Mouse (Mus musculus) ES-CJ7 (cell line): ENCODE data around the gene Gm19668.
"Not testable (repeated sequence)": the region's sequence is repeated elsewhere in the genome, so short reads cannot be mapped to it uniquely, and the experiment has no call there.

Source experiments
- DNase-seq: peaks from one replicate; pipeline ENCODE4 v3.0.0; 2011; ENCODE audit warnings: low read depth, low spot score

Gene Gm19668

GRCm38 (mm10) chr10:77798921-77799508 is at the start of gene Gm19668:
Gene Gm19668, minus strand, starts transcription at chr10:77799133.
- no peak for DNase-seq

GRCm38 (mm10) chr10:77847538-77847937 is 48.6 kb upstream of the Gm19668 start:
- DNase-seq: no peak

DNA sequence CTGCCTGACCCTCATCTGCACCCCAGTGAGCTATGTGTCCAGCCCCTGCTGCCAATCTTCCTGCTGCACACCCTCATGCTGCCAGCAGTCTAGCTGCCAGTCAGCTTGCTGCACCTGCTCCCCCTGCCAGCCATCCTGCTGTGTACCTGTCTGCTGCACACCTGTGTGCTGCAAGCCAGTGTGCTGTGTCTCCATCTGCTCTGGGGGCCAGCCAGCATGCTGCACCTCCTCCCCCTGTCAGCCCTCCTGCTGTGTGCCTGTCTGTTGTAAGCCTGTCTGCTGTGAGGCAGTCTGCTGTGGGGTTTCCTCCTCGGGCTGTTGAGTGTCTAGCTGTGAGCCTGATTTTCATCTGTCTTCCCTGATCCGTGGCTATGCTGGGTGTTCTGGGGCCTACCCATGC is 48.0 kb upstream of the Gm19668 start:
- no peak for DNase-seq

DNA sequence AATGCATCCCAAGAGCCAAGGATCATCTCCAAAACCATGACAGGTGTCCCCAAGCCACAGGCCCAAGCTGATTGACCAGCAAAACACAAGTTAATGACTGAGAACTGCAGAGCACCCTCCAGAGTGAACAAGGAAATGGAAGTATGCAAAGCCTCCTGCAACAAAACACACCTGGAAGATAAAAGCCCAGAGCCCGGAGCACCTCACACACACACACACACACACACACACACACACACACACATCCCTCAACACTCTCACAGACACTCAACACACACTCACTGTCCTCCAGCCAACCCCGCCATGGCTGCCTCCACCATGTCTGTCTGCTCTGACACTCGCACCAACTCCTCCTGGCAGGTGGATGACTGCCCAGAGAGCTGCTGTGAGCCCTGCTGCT is 47.6 kb upstream of the Gm19668 start, which contains the start of gene Gm36176:
TSS of gene Gm36176 (plus strand) at position 301 of the 400 bp plus-strand sequence.
- no peak for DNase-seq

DNA sequence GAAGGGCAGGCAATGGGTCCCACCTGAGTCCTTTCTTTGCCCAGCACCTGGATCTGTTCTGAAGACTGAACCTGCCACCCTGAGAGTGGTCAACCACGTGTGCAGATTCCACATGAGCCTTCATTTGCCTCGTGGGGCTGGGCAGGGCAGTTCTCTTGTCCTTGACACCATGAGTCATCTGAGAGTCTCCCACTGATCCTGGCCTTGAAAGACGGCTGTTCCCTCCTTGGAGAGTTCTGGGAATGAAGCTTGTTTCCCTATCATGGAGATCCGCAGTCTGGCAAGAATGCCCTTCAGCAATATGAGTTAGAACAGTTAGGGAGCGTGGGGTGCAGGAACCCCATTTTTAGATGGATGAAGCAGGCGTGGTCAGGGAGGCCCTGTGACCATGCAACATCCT is 40.1 kb upstream of the Gm19668 start:
- no peak for DNase-seq

GRCm38 (mm10) chr10:77835647-77836046 is 36.7 kb upstream of the Gm19668 start, which contains the start of gene Krtap10-10:
Gene Krtap10-10, plus strand, starts transcription at chr10:77835947.
- DNase-seq: no peak

GRCm38 (mm10) chr10:77826951-77827350 is 28.0 kb upstream of the Gm19668 start, which contains the start of gene Krtap10-4:
Gene Krtap10-4, minus strand, starts transcription at chr10:77827095.
- DNase-seq: no peak

DNA sequence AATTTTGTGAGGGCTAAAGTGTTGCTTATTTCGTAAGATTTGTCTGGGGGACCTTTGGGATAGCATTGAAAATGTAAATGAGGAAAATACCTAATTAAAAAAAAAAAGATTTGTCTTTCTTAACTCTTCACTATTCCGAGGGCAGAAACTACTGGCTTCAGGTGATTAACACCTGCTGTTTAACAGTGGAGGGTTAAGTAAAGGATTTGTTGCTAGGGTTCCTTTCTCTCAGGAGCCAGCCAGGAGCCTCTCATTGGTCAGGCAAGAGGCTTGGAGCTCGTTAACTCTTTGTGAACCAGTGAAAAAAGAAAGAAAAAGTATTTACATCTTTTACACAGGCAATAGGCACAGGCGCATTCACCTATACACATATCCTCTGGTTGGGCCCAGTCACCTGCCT is 20.3 kb upstream of the Gm19668 start:
- no peak for DNase-seq

DNA sequence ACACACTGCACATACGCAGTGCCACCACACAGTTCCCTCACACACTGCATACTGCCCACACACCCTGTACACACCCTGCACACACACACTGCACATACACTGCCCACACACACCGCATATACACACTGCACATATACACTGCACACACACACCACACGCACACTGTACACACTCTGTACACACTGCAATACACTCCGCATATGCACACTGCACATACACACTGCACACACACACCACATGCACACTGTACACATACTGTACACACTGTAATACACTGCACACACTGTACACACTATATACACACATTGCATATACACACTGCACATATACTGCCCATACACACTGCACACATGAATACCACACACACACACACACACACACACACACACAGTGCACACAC is 19.6 kb upstream of the Gm19668 start:
- DNase-seq: no peak

GRCm38 (mm10) chr10:77815514-77815913 is 16.6 kb upstream of the Gm19668 start:
- peak; percentile 28 for DNase-seq

GRCm38 (mm10) chr10:77814382-77814781 is 15.4 kb upstream of the Gm19668 start, which contains the start of gene Gm2696:
Gene Gm2696, plus strand, starts transcription at chr10:77814682.
- no peak for DNase-seq

DNA sequence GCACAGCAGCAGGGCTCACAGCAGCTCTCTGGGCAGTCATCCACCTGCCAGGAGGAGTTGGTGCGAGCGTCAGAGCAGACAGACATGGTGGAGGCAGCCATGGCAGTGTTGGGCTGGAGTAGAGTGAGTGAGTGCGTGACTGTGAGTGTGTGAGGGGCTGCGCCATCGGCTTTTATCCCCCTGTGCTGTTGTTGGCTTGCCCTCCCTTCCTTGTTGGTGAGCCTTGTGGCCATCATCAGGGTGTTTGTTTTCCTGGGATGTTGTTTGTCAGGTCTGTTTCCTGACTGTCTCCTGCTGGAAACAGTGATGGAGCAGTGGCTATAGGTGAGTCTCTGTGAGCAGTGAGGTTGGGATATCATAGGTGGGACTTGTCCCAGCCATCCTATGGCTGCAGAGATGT is 12.8 kb upstream of the Gm19668 start, which contains the start of gene Gm9507:
TSS of gene Gm9507 (minus strand) at position 101 of the 400 bp plus-strand sequence.
- no peak for DNase-seq

- no peak for DNase-seq
Measured at GRCm38 (mm10) chr10:77804095-77804494, 5.2 kb upstream of the Gm19668 start.

- DNase-seq: not testable (repeated sequence)
Measured at GRCm38 (mm10) chr10:77798164-77798920, 591 bp downstream of the Gm19668 start.

DNA sequence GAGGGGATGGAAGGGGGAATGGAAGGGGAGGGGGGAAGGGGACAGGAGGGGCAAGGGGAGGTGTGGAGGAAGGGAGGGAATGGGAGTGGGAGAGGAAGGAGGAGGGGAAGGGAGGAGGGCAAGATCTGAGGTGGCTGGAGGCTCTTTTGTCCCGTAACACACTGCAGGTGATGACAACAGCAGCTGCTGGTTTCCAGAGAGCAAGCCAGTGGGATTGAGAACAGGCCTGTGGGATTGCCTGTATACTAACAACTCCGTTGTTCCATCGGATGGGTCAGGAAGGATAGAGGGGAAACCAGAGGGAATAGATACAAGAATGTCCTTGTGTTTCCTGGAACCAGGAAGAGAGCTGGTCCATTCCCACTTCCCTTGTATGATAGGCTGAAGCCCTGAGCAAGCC is 1.3 kb downstream of the Gm19668 start:
- no peak for DNase-seq

- no peak for DNase-seq
Measured at GRCm38 (mm10) chr10:77794976-77795375, 4.0 kb downstream of the Gm19668 start, which contains the start of gene Gm9639. Gene Gm9639, minus strand, starts transcription at chr10:77795076.

DNA sequence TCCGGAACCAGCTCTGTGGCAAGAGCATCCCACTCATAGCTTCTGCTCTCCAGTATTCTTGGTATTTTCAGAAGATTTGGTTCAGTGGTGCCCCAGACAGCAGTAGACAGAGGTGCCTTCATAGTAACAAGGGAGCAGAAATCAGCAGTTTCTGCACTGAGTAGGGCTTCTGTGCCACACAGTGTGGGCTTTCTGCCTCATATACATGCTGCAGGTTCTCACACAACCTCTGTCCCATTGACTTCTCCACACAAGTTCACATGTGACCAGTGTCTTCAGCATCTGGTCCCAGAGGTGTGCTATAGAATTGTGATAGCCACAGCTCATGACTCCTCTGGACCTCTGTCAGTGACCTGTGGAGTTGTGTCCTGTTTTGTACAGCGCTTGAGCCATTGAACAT is 10.3 kb downstream of the Gm19668 start:
- no peak for DNase-seq

DNA sequence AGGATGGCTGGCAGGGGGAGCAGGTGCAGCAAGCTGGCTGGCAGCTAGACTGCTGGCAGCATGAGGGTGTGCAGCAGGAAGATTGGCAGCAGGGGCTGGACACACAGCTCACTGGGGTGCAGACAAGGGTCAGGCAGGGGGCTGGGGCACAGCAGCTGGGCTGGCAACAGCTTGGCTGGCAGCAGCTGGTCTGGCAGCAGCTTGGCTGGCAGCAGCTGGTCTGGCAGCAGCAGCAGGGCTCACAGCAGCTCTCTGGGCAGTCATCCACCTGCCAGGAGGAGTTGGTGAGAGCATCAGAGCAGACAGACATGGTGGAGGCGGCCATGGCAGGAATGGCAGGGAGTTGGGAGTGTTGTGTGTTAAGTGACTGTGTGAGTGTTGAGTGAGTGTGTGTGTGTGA is 11.1 kb downstream of the Gm19668 start, which contains the start of gene Gm7137:
TSS of gene Gm7137 (minus strand) at position 325 of the 400 bp plus-strand sequence.
- DNase-seq: not testable (repeated sequence)

- not testable (repeated sequence) for DNase-seq
Measured at GRCm38 (mm10) chr10:77783396-77783795, 15.5 kb downstream of the Gm19668 start.

DNA sequence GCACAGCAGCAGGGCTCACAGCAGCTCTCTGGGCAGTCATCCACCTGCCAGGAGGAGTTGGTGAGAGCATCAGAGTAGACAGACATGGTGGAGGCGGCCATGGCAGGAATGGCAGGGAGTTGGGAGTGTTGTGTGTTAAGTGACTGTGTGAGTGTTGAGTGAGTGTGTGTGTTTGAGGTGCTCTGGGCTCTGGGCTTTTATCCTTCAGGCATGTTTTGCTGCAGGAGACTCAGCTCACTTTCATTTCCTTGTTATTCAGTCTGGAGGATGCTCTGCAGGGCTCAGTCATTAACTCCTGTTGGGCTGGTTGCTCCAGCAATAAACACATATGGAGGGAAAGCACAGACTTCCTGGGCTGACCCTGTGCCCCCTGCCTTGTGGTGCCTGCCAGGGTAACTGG is 16.5 kb downstream of the Gm19668 start, which contains the start of gene Gm3250:
TSS of gene Gm3250 (minus strand) at position 101 of the 400 bp plus-strand sequence.
- not testable (repeated sequence) for DNase-seq

DNA sequence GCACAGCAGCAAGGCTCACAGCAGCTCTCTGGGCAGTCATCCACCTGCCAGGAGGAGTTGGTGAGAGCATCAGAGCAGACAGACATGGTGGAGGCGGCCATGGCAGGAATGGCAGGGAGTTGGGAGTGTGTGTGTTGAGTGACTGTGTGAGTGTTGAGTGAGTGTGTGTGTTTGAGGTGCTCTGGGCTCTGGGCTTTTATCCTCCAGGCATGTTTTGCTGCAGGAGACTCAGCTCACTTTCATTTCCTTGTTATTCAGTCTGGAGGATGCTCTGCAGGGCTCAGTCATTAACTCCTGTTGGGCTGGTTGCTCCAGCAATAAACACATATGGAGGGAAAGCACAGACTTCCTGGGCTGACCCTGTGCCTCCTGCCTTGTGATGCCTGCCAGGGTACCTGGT is 22.1 kb downstream of the Gm19668 start, which contains the start of gene Gm7138:
TSS of gene Gm7138 (minus strand) at position 101 of the 400 bp plus-strand sequence.
- not testable (repeated sequence) for DNase-seq

GRCm38 (mm10) chr10:77772142-77772541 is 26.8 kb downstream of the Gm19668 start:
- not testable (repeated sequence) for DNase-seq
